Mouse (Mus musculus): ENCODE data around the gene Aco1. TPM values are rescaled to one million over a fixed set of nuclear protein-coding genes. Genes with fewer than 3 reads are reported as not detected.

Gene Aco1
- polyA plus RNA-seq, 1 experiment from 2014 or later, result 33.2 TPM

- Histone ChIP-seq H3K9me3 (replicated peaks; ENCODE audit: control insufficient read depth, low read length) (no peaks in the 10 kb centered on the region), H3K27me3 (ENCODE audit: control insufficient read depth, insufficient read depth, low read length) (no peaks in the 10 kb centered on the region), H3K27ac (ENCODE audit: low read length) (no peak overlapping the region), H3K4me2 (ENCODE audit: low read depth, low read length) (no peak overlapping the region), H3K4me1 (ENCODE audit: control insufficient read depth, insufficient read depth, low read length) (no peaks in the 10 kb centered on the region; the same call in 1 of the 2 replicates), H3K9ac (ENCODE audit: low read length) (no peak overlapping the region), H3K4me3 (ENCODE audit: low read length) (no peak overlapping the region), H3K36me3 (ENCODE audit: control insufficient read depth, insufficient read depth) (no peaks in the 10 kb centered on the region)
- no peak for ATAC-seq (replicated peaks; ENCODE audit: extremely low read depth, insufficient read depth, low FRiP score)
- WGBS, result 73% methylated on average over 8 of the region's 8 CpGs
These were observed 101.2 kb downstream of the Aco1 start for GRCm38 (mm10) chr4:40244035-40244434.

Other genes with a start within 250 kb of the Aco1 start
- 10.1 and 12.0 TPM in 2 replicates for gene Ddx58, start 96.7 kb downstream of the Aco1 start, polyA plus RNA-seq (2015; fragmentation: Nextera tagmentation; extraction: Ambion mirVana)
- 28.7 and 31.7 TPM in 2 replicates for gene Smim27, start 126.5 kb downstream of the Aco1 start, polyA plus RNA-seq (2015; fragmentation: Nextera tagmentation; extraction: Ambion mirVana)
- 27.0 and 27.9 TPM in 2 replicates for gene Topors, start 126.8 kb downstream of the Aco1 start, polyA plus RNA-seq (2015; fragmentation: Nextera tagmentation; extraction: Ambion mirVana)
- gene Ndufb6, start 136.3 kb downstream of the Aco1 start, polyA plus RNA-seq (2015; fragmentation: Nextera tagmentation; extraction: Ambion mirVana), result 580 and 597 TPM in 2 replicates